Mouse (Mus musculus): ENCODE data around the gene Phldb1. TPM values are rescaled to one million over a fixed set of nuclear protein-coding genes. Genes with fewer than 3 reads are reported as not detected.

The Phldb1 gene
- polyA plus RNA-seq, 1 experiment from 2014 or later = 46.1 TPM

- WGBS = 68% methylated on average over 11 of the region's 11 CpGs
- peak overlapping the region; percentile 44; the same call in 1 of the 2 replicates for H3K27ac ChIP-seq
- no peak for ATAC-seq (ENCODE audit: low FRiP score, low read depth)
- H3K4me2 ChIP-seq (replicated peaks) = no peak overlapping the region
- H3K4me3 ChIP-seq = no peak overlapping the region
- no peaks in the 10 kb centered on the region for H3K9me3 ChIP-seq
- peaks cover 44% of the 10 kb centered on the region for H3K4me1 ChIP-seq
- no peaks in the 10 kb centered on the region for H3K27me3 ChIP-seq
- peaks cover 37% of the 10 kb centered on the region for H3K36me3 ChIP-seq
- peak overlapping the region; percentile 13; the same call in 1 of the 2 replicates for H3K9ac ChIP-seq
These were observed 11.4 kb downstream of the Phldb1 start for GRCm38 (mm10) chr9:44723521-44724041.

- no peak overlapping the region for H3K9ac ChIP-seq
- no peaks in the 10 kb centered on the region for H3K9me3 ChIP-seq
- H3K4me3 ChIP-seq = no peak overlapping the region
- H3K4me2 ChIP-seq (replicated peaks) = no peak overlapping the region
- peak overlapping the region; percentile 44; the same call in 1 of the 2 replicates for H3K27ac ChIP-seq
- ATAC-seq (ENCODE audit: low FRiP score, low read depth) = no peak
- 41% methylated on average over 7 of the region's 7 CpGs for WGBS
- peaks cover 44% of the 10 kb centered on the region for H3K4me1 ChIP-seq
- no peaks in the 10 kb centered on the region for H3K27me3 ChIP-seq
- peaks cover 42% of the 10 kb centered on the region for H3K36me3 ChIP-seq
These were observed 12.0 kb downstream of the Phldb1 start for GRCm38 (mm10) chr9:44723008-44723407.

- Histone ChIP-seq H3K4me3 (no peak overlapping the region), H3K4me2 (replicated peaks) (no peak overlapping the region), H3K4me1 (peaks cover 44% of the 10 kb centered on the region), H3K36me3 (peaks cover 46% of the 10 kb centered on the region), H3K9ac (no peak overlapping the region), H3K9me3 (no peaks in the 10 kb centered on the region), H3K27me3 (no peaks in the 10 kb centered on the region), H3K27ac (no peak overlapping the region)
- 76% methylated on average over 7 of the region's 7 CpGs for WGBS
- ATAC-seq (ENCODE audit: low FRiP score, low read depth) = no peak
These were observed 12.4 kb downstream of the Phldb1 start for GRCm38 (mm10) chr9:44722575-44722974.

- H3K4me3 ChIP-seq = peak overlapping the region; percentile 69
- no peak for ATAC-seq (ENCODE audit: low FRiP score, low read depth)
- 86% methylated on average over 3 of the region's 3 CpGs for WGBS
These were observed 13.2 kb downstream of the Phldb1 start for GRCm38 (mm10) chr9:44721877-44722186.

GRCm38 (mm10) chr9:44721154-44721876, 13.7 kb downstream of the Phldb1 start:
- no peaks in the 10 kb centered on the region for H3K9me3 ChIP-seq
- H3K4me1 ChIP-seq = peaks cover 34% of the 10 kb centered on the region
- H3K9ac ChIP-seq = peak overlapping the region; percentile 81
- H3K36me3 ChIP-seq = peaks cover 52% of the 10 kb centered on the region
- ATAC-seq (ENCODE audit: low FRiP score, low read depth) = peak; percentile 87
- H3K27ac ChIP-seq = peak overlapping the region; percentile 78
- peak overlapping the region; percentile 69 for H3K4me3 ChIP-seq
- H3K27me3 ChIP-seq = no peaks in the 10 kb centered on the region
- peak overlapping the region; percentile 87 for H3K4me2 ChIP-seq (replicated peaks)
- whole genome bisulfite sequencing = 1% methylated on average over 40 of the region's 40 CpGs

More at GRCm38 (mm10) chr9:44721877-44722186, 13.2 kb downstream of the Phldb1 start:
- peak overlapping the region; percentile 78; the same call in 1 of the 2 replicates for H3K27ac ChIP-seq
- peaks cover 53% of the 10 kb centered on the region for H3K36me3 ChIP-seq
- H3K4me1 ChIP-seq = peaks cover 39% of the 10 kb centered on the region
- peak overlapping the region; percentile 81; the same call in 1 of the 2 replicates for H3K9ac ChIP-seq
- no peaks in the 10 kb centered on the region for H3K27me3 ChIP-seq
- H3K4me2 ChIP-seq (replicated peaks) = peak overlapping the region; percentile 87
- no peaks in the 10 kb centered on the region for H3K9me3 ChIP-seq

GRCm38 (mm10) chr9:44720358-44721153, 14.4 kb downstream of the Phldb1 start:
- Histone ChIP-seq H3K36me3 (peaks cover 52% of the 10 kb centered on the region), H3K4me1 (peaks cover 31% of the 10 kb centered on the region), H3K9ac (peak overlapping the region; percentile 81), H3K4me2 (replicated peaks) (peak overlapping the region; percentile 87), H3K4me3 (peak overlapping the region; percentile 69), H3K27me3 (no peaks in the 10 kb centered on the region), H3K9me3 (no peaks in the 10 kb centered on the region), H3K27ac (peak overlapping the region; percentile 78)
- WGBS = 10% methylated on average over 9 of the region's 9 CpGs
- ATAC-seq (ENCODE audit: low FRiP score, low read depth) = no peak; the same call in 1 of the 2 replicates

GRCm38 (mm10) chr9:44719632-44720357, 15.2 kb downstream of the Phldb1 start:
- 75% methylated on average over 8 of the region's 8 CpGs for WGBS
- Histone ChIP-seq H3K4me3 (peak overlapping the region; percentile 69), H3K4me2 (replicated peaks) (peak overlapping the region; percentile 87), H3K36me3 (peaks cover 52% of the 10 kb centered on the region), H3K4me1 (peaks cover 31% of the 10 kb centered on the region), H3K27ac (peak overlapping the region; percentile 78), H3K9me3 (no peaks in the 10 kb centered on the region), H3K27me3 (no peaks in the 10 kb centered on the region), H3K9ac (peak overlapping the region; percentile 81)
- ATAC-seq (ENCODE audit: low FRiP score, low read depth) = no peak

- peaks cover 31% of the 10 kb centered on the region for H3K4me1 ChIP-seq
- ATAC-seq (ENCODE audit: low FRiP score, low read depth) = no peak
- 74% methylated on average over 12 of the region's 12 CpGs for WGBS
- peaks cover 52% of the 10 kb centered on the region for H3K36me3 ChIP-seq
- H3K9me3 ChIP-seq = no peaks in the 10 kb centered on the region
- no peak overlapping the region for H3K9ac ChIP-seq
- peak overlapping the region; percentile 87 for H3K4me2 ChIP-seq (replicated peaks)
- no peak overlapping the region for H3K4me3 ChIP-seq
- H3K27me3 ChIP-seq = no peaks in the 10 kb centered on the region
- H3K27ac ChIP-seq = peak overlapping the region; percentile 6; the same call in 1 of the 2 replicates
These were observed 15.9 kb downstream of the Phldb1 start for GRCm38 (mm10) chr9:44718937-44719631.

- no peaks in the 10 kb centered on the region for H3K27me3 ChIP-seq
- no peak overlapping the region for H3K27ac ChIP-seq
- H3K4me1 ChIP-seq = peaks cover 26% of the 10 kb centered on the region
- no peak for ATAC-seq (ENCODE audit: low FRiP score, low read depth)
- H3K4me2 ChIP-seq (replicated peaks) = no peak overlapping the region
- H3K4me3 ChIP-seq = no peak overlapping the region
- H3K36me3 ChIP-seq = peaks cover 54% of the 10 kb centered on the region
- no peaks in the 10 kb centered on the region for H3K9me3 ChIP-seq
- WGBS = 89% methylated on average over 10 of the region's 10 CpGs
- no peak overlapping the region for H3K9ac ChIP-seq
These were observed 17.2 kb downstream of the Phldb1 start for GRCm38 (mm10) chr9:44717822-44718242.

GRCm38 (mm10) chr9:44716997-44717821, 17.8 kb downstream of the Phldb1 start:
- Histone ChIP-seq H3K27me3 (no peaks in the 10 kb centered on the region), H3K36me3 (peaks cover 60% of the 10 kb centered on the region), H3K9me3 (no peaks in the 10 kb centered on the region), H3K4me3 (no peak overlapping the region), H3K4me2 (replicated peaks) (no peak overlapping the region), H3K9ac (no peak overlapping the region), H3K4me1 (peaks cover 26% of the 10 kb centered on the region), H3K27ac (no peak overlapping the region)
- 81% methylated on average over 6 of the region's 6 CpGs for WGBS
- no peak for ATAC-seq (ENCODE audit: low FRiP score, low read depth)

All from limb, embryonic 13.5 days (tissue).